Mouse (Mus musculus) CH12.LX (cell line): ENCODE data around the gene Cd2. TPM values are rescaled to one million over a fixed set of nuclear protein-coding genes. Genes with fewer than 3 reads are reported as not detected.

Source experiments
- DNase-seq: peaks from one replicate; pipeline ENCODE4 v3.0.0-alpha.2; 2013; ENCODE audit errors: extremely low read depth
- H3K27ac ChIP-seq: 2 replicates; pipeline ENCODE4 v1.5.1; 2012; ENCODE audit warnings: low read depth, mild to moderate bottlenecking, control low read depth, moderate library complexity; ENCODE audit not compliant: insufficient read depth
- H3K27me3 ChIP-seq: replicated peaks from 2 replicates; pipeline ENCODE3; 2012; ENCODE audit warnings: inconsistent platforms
- H3K36me3 ChIP-seq, 2 experiments: replicated peaks in 1 of 2; 2 replicates each; pipeline versions ENCODE3 to v1.6.1; 2012; ENCODE audit warnings: inconsistent platforms in 1 of 2, low read length in 1 of 2, mild to moderate bottlenecking in 1 of 2, mixed read lengths in 1 of 2, moderate library complexity in 1 of 2; ENCODE audit not compliant: control insufficient read depth in 1 of 2, insufficient read depth in 1 of 2
- H3K4me1 ChIP-seq, 2 experiments: 2 replicates each; pipeline ENCODE4 v1.6.1; 2012; ENCODE audit warnings: inconsistent platforms in 1 of 2, moderate library complexity in 1 of 2; ENCODE audit not compliant: insufficient read depth in 2 of 2, control insufficient read depth in 1 of 2
- H3K4me2 ChIP-seq: 2 replicates; pipeline ENCODE4 v1.6.1; 2012; ENCODE audit warnings: low read depth, mild to moderate bottlenecking, control low read depth; ENCODE audit not compliant: poor library complexity, insufficient read depth, severe bottlenecking
- H3K4me3 ChIP-seq, 3 experiments: fragments of 150-350 bp in 1 of 3; sonication (generic) in 1 of 3; replicated peaks in 1 of 3; 2 replicates each; pipeline versions ENCODE3 to v1.5.1; 2011 to 2012; ENCODE audit warnings: low read depth in 2 of 3, low read length in 2 of 3, mild to moderate bottlenecking in 2 of 3, moderate library complexity in 2 of 3, control low read depth in 1 of 3, improper control_type of control experiment in 1 of 3, inconsistent platforms in 1 of 3, mixed read lengths in 1 of 3; ENCODE audit not compliant: poor library complexity in 1 of 3
- H3K79me2 ChIP-seq: replicated peaks from 2 replicates; pipeline ENCODE4 v1.6.1; 2012; ENCODE audit warnings: mild to moderate bottlenecking, moderate library complexity; ENCODE audit not compliant: control insufficient read depth, poor library complexity, insufficient read depth, severe bottlenecking; ENCODE audit errors: extremely low read depth
- H3K9ac ChIP-seq: 2 replicates; pipeline ENCODE4 v1.6.1; 2012; ENCODE audit warnings: low read depth, mild to moderate bottlenecking, control low read depth, moderate library complexity; ENCODE audit not compliant: insufficient read depth
- H3K9me3 ChIP-seq: replicated peaks from 2 replicates; pipeline ENCODE3; 2012; ENCODE audit warnings: low read length, inconsistent platforms, mixed read lengths
- BHLHE40 ChIP-seq: IDR thresholded peaks from 2 replicates; pipeline ENCODE4 v1.6.1; 2011; ENCODE audit warnings: mild to moderate bottlenecking, low read depth, low read length, improper control_type of control experiment
- CHD1 ChIP-seq: IDR thresholded peaks from 2 replicates; pipeline ENCODE4 v1.6.1; 2012; ENCODE audit warnings: low read depth, low read length, improper control_type of control experiment, inconsistent platforms
- CHD2 ChIP-seq: IDR thresholded peaks from 2 replicates; pipeline ENCODE4 v1.6.1; 2011; ENCODE audit warnings: low read length, improper control_type of control experiment
- CTCF ChIP-seq, 2 experiments: IDR thresholded peaks in 1 of 2; conservative IDR thresholded peaks in 1 of 2; 2 replicates each; pipeline ENCODE4 v1.5.1; 2011 to 2012; ENCODE audit warnings: low read depth in 2 of 2, low read length in 2 of 2, improper control_type of control experiment in 1 of 2, inconsistent platforms in 1 of 2, mild to moderate bottlenecking in 1 of 2, moderate library complexity in 1 of 2
- E2F4 ChIP-seq: IDR thresholded peaks from 2 replicates; pipeline ENCODE4 v1.6.1; 2011; ENCODE audit warnings: low read depth, low read length, improper control_type of control experiment; ENCODE audit not compliant: insufficient replicate concordance
- ELF1 ChIP-seq: IDR thresholded peaks from 2 replicates; pipeline ENCODE4 v1.6.1; 2014; ENCODE audit warnings: low read depth, mild to moderate bottlenecking, inconsistent platforms, low read length, improper control_type of control experiment
- EP300 ChIP-seq: IDR thresholded peaks from 2 replicates; pipeline ENCODE4 v1.6.1; 2011; ENCODE audit warnings: low read length, improper control_type of control experiment
- ETS1 ChIP-seq: conservative IDR thresholded peaks from 2 replicates; pipeline ENCODE4 v1.6.1; 2012; ENCODE audit warnings: low read depth, mild to moderate bottlenecking, inconsistent platforms, low read length, improper control_type of control experiment, moderate library complexity
- HCFC1 ChIP-seq: IDR thresholded peaks from 2 replicates; pipeline ENCODE4 v1.6.1; 2012; ENCODE audit warnings: low read depth, mild to moderate bottlenecking, inconsistent platforms, low read length, improper control_type of control experiment
- IRF4 ChIP-seq: IDR thresholded peaks from 2 replicates; pipeline ENCODE4 v1.6.1; 2014; ENCODE audit warnings: low read depth, mild to moderate bottlenecking, inconsistent platforms, low read length, improper control_type of control experiment
- JUND ChIP-seq: conservative IDR thresholded peaks from 2 replicates; pipeline ENCODE4 v1.6.1; 2011; ENCODE audit warnings: low read depth, low read length, improper control_type of control experiment
- MAX ChIP-seq: IDR thresholded peaks from 2 replicates; pipeline ENCODE4 v1.6.1; 2011; ENCODE audit warnings: low read length, improper control_type of control experiment
- MAZ ChIP-seq: IDR thresholded peaks from 2 replicates; pipeline ENCODE4 v1.6.1; 2012; ENCODE audit warnings: low read depth, mild to moderate bottlenecking, inconsistent platforms, low read length, improper control_type of control experiment, moderate library complexity
- MEF2A ChIP-seq: IDR thresholded peaks from 2 replicates; pipeline ENCODE4 v1.6.1; 2014; ENCODE audit warnings: low read depth, mild to moderate bottlenecking, inconsistent platforms, low read length, improper control_type of control experiment, borderline replicate concordance
- MXI1 ChIP-seq: IDR thresholded peaks from 2 replicates; pipeline ENCODE4 v1.6.1; 2011; ENCODE audit warnings: mild to moderate bottlenecking, low read depth, low read length, improper control_type of control experiment
- MYC ChIP-seq: IDR thresholded peaks from 2 replicates; pipeline ENCODE4 v1.6.1; 2011; ENCODE audit warnings: low read depth, mild to moderate bottlenecking, improper control_type of control experiment, low read length
- NRF1 ChIP-seq: IDR thresholded peaks from 2 replicates; pipeline ENCODE4 v1.6.1; 2014; ENCODE audit warnings: low read depth, mild to moderate bottlenecking, inconsistent platforms, low read length, improper control_type of control experiment, moderate library complexity
- PAX5 ChIP-seq: IDR thresholded peaks from 2 replicates; pipeline ENCODE4 v1.6.1; 2012; ENCODE audit warnings: low read length, inconsistent platforms, mixed read lengths
- POLR2A ChIP-seq: IDR thresholded peaks from 2 replicates; pipeline ENCODE4 v1.6.1; 2011; ENCODE audit warnings: low read depth, mild to moderate bottlenecking, improper control_type of control experiment, low read length
- POLR2AphosphoS2 ChIP-seq: IDR thresholded peaks from 2 replicates; pipeline ENCODE4 v1.6.1; 2011; ENCODE audit warnings: low read depth, low read length, improper control_type of control experiment
- SIN3A ChIP-seq: IDR thresholded peaks from 2 replicates; pipeline ENCODE4 v1.6.1; 2012; ENCODE audit warnings: low read length, improper control_type of control experiment, inconsistent platforms
- TBP ChIP-seq: conservative IDR thresholded peaks from 2 replicates; pipeline ENCODE4 v1.6.1; 2011; ENCODE audit warnings: low read depth, low read length, improper control_type of control experiment
- USF1 ChIP-seq: IDR thresholded peaks from 2 replicates; pipeline ENCODE4 v1.6.1; 2014; ENCODE audit warnings: low read depth, mild to moderate bottlenecking, inconsistent platforms, low read length, improper control_type of control experiment
- USF2 ChIP-seq: conservative IDR thresholded peaks from 2 replicates; pipeline ENCODE4 v1.6.1; 2011; ENCODE audit warnings: low read depth, low read length, improper control_type of control experiment
- ZKSCAN1 ChIP-seq: IDR thresholded peaks from 2 replicates; pipeline ENCODE4 v1.6.1; 2012; ENCODE audit warnings: low read depth, inconsistent platforms, low read length, improper control_type of control experiment, borderline replicate concordance
- ZMIZ1 ChIP-seq: IDR thresholded peaks from 2 replicates; pipeline ENCODE4 v1.6.1; 2012; ENCODE audit warnings: low read depth, mild to moderate bottlenecking, inconsistent platforms, low read length, improper control_type of control experiment
- dilution Hi-C: fragments of 300-500 bp; cut with MboI; formaldehyde crosslinking; loops from 2 replicates; pipeline ENCODE4 v1.14.3; 2020; ENCODE audit warnings: low sequenced_read_pairs; ENCODE audit not compliant: extremely low pct_unique_long_range_greater_than_20kb, extremely low pct_ligation_motif_present
- in situ Hi-C: fragments of 300-500 bp; cut with MboI; formaldehyde crosslinking; loops from 3 replicates; pipeline ENCODE4 v1.14.3; 2019; ENCODE audit warnings: low sequenced_read_pairs, low pct_ligation_motif_present, low pct_unique_long_range_greater_than_20kb, mixed read lengths
- polyA plus RNA-seq: library from polyadenylated mRNA; unstranded; fragments of >175 nt; gene quantifications from 2 replicates; pipeline ENCODE4 v1.2.1, GENCODE M21; 2012; ENCODE audit warnings: low read depth; ENCODE audit not compliant: insufficient read length
- total RNA-seq, 2 experiments: library from RNA; depleted of rRNA; stranded (reverse); fragments of 300-350 nt in 1 of 2; fragments of >200 nt in 1 of 2; gene quantifications; 2 replicates each; pipeline ENCODE4 v1.2.3; 2012 to 2014

Gene Cd2
- 18.0 TPM in 2 replicates for total RNA-seq (2012; rRNA removed)
- 9.5 and 12.6 TPM in 2 replicates for total RNA-seq (2014; rRNA removed)
- 33.1 and 35.0 TPM in 2 replicates for polyA plus RNA-seq

DNA sequence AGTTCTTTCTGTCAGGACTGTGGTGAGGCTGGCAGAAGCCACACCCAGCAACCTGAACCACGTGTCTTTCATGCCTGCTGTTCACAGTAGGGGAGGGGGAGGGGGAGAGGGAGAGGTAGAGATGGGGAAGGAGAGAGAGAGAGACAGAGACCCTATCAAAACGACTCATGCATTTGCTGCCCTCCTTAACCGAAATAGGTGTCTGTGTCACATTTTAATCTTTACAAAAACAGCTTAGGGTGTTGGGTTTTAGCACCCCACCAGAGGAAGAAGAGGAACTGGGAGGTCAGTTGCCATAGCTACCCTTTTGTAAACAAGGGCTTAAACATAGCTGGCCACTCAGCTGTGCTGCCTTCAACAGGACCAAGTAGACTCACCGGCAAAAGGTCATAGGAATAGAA, at the start of gene Cd2:
Gene Cd2, minus strand, starts transcription at position 29 of the 401 bp plus-strand sequence.
- H3K9me3 ChIP-seq: peaks cover 2% of the 10 kb centered on the region
- H3K79me2 ChIP-seq: no peaks in the 10 kb centered on the region
- dilution Hi-C loops (no loop called here), in situ Hi-C loops (no loop called here)
- peak; percentile 57 for DNase-seq
- H3K4me1 ChIP-seq: peaks cover 13 to 86% of the 10 kb centered on the region in 2 experiments
- peak within 1 kb of the TSS; percentile 85 for H3K4me2 ChIP-seq
- H3K9ac ChIP-seq: peak within 1 kb of the TSS; percentile 54; the same call in 1 of the 2 replicates
- H3K27ac ChIP-seq: no peak within 1 kb of the TSS
- peak within 1 kb of the TSS; percentile 29 to 56 (median 54) for H3K4me3 ChIP-seq
- H3K36me3 ChIP-seq: peaks cover 0 to 5% of the 10 kb centered on the region in 2 experiments
- H3K27me3 ChIP-seq: no peaks in the 10 kb centered on the region
- TF ChIP-seq CHD2: peak; percentile 62; the same call in 1 of the 2 replicates
- TF ChIP-seq MYC: peak; percentile 79; the same call in 1 of the 2 replicates
- peak; percentile 47 for TF ChIP-seq BHLHE40
- peak; percentile 69 for TF ChIP-seq EP300
- peak; percentile 96 for TF ChIP-seq IRF4
- TF ChIP-seq MEF2A: 0 out of 2 replicates have a peak, but pooled peaks have one; percentile 27
- peak; percentile 97 for TF ChIP-seq MXI1
- no peak for TF ChIP-seq TBP
- peak; percentile 91 for TF ChIP-seq MAX
- no peak for TF ChIP-seq NRF1
- TF ChIP-seq E2F4: no peak
- TF ChIP-seq CTCF (conservative IDR thresholded peaks at IDR 0.05 in 1 of 2, IDR thresholded peaks at IDR 0.05 in 1 of 2; ENCODE audit: low read depth in 2 of 2, low read length in 2 of 2): no peak
- peak; percentile 28; the same call in 1 of the 2 replicates for TF ChIP-seq HCFC1
- TF ChIP-seq USF1: peak; percentile 64
- TF ChIP-seq SIN3A: peak; percentile 83
- no peak; the same call in 1 of the 2 replicates for TF ChIP-seq POLR2A
- TF ChIP-seq PAX5: no peak
- no peak for TF ChIP-seq MAZ
- TF ChIP-seq USF2: peak; percentile 32; the same call in 1 of the 2 replicates

DNA sequence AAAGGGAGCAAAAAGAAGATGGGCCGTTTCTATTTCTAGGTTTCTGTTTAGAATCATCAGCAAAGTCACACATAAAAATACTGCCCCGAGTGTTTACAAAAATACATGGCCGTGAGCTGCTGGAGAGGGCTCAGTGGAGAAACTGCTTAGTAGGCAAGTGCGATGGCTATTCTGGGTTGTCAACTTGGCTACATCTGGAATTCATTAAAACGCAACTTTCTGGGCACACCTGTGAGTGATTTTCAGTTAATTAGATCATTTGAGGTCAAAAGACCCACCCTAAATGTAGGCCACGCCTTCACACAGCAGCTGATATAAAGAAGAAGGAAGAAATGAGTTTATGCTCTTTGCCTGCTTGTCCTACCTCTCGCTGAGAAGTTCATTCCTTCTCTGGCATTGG, 40.9 kb upstream of the Cd2 start:
- no peak overlapping the region for H3K4me2 ChIP-seq
- dilution Hi-C loops (no loop called here), in situ Hi-C loops (no loop called here)
- peaks cover 4 to 5% of the 10 kb centered on the region in 2 experiments; a peak in 2 of 4 replicates for H3K4me1 ChIP-seq
- no peak overlapping the region for H3K27ac ChIP-seq
- no peaks in the 10 kb centered on the region for H3K27me3 ChIP-seq
- no peaks in the 10 kb centered on the region for H3K9me3 ChIP-seq
- no peaks in the 10 kb centered on the region for H3K36me3 ChIP-seq
- no peak overlapping the region for H3K9ac ChIP-seq
- H3K79me2 ChIP-seq: no peaks in the 10 kb centered on the region
- TF ChIP-seq ELF1 (no peak), POLR2AphosphoS2 (no peak), ZMIZ1 (no peak), PAX5 (no peak), ETS1 (no peak), CTCF (conservative IDR thresholded peaks at IDR 0.05 in 1 of 2, IDR thresholded peaks at IDR 0.05 in 1 of 2; ENCODE audit: low read depth in 2 of 2, low read length in 2 of 2) (no peak), ZKSCAN1 (no peak), E2F4 (no peak), BHLHE40 (no peak), EP300 (no peak), JUND (no peak), HCFC1 (no peak), TBP (no peak), MXI1 (no peak), CHD1 (no peak)
- no peak overlapping the region for H3K4me3 ChIP-seq
- no peak for DNase-seq
